Mouse (Mus musculus) lung, adult 2 months (tissue): Measurements from ENCODE around the gene Ttc33.

Source experiments
- CTCF ChIP-seq: fragments of 200-500 bp; IDR thresholded peaks from 2 replicates; pipeline ENCODE4 v1.5.1; 2011; ENCODE audit warnings: mild to moderate bottlenecking, low read length, control low read depth; ENCODE audit not compliant: insufficient read depth
- POLR2A ChIP-seq: fragments of 200-500 bp; IDR thresholded peaks from 2 replicates; pipeline ENCODE4 v1.6.1; 2011; ENCODE audit warnings: low read depth, mild to moderate bottlenecking, control low read depth, low read length, borderline replicate concordance; ENCODE audit errors: extremely low read depth

DNA sequence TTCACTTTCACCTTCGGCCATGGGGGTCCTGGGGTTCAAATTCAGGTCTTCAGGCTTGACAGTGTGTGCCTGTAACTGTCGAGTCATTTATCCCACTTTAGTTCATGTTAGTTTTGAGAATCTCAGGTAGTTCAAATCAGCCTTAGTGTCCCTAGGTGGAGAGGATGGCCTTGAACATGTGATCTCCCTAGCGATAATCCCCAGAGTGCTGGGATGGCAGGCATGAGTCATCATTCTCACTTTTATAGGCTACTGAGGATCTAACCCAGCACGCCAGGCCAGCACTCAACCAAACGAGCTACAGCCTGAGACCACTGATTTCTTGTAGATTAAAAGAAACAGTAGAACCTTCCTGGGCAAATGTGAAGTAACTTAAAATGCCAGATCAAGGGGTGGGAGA is 43.3 kb upstream of the Ttc33 start:
- TF ChIP-seq POLR2A = no peak
- no peak for TF ChIP-seq CTCF
